19 mouse cellular contexts compared by ENCODE assay signal in the genomic region with DNA sequence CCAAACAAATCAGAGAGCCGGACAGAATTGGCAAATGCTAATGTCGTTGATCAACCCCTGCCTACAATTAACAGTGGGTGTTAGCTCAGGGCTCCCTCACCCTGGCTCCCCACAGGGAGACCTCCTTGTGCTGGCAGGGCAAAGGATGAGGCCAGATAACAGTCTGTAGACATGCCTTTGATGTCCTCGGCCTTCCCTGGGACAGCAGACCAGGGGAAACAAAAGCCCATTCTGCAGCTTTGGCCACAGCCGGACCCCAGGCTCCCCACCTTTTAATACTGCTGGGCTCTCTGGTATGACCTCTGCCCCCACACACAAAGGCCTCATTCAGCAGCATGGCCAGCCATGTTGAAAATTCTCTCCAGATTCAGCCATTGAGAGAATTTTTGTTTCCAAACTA. TPM values are rescaled to one million over a fixed set of nuclear protein-coding genes. Genes with fewer than 3 reads are reported as not detected.
A peak's percentile ranks its signal among the peaks of the same experiment; 100 is the strongest.
DNase-seq lines count a peak whose midpoint lies in the region; ATAC-seq lines count a peak whose summit lies in the region.
"Had no signal": no experiment of that assay in that cellular context is flagged by ENCODE, and none has a peak within 500 bp of the region (broad histone marks: within the 10 kb centered on the region; RNA-seq: fewer than 3 reads in every experiment).

No protein-coding gene starts in this region.

- no peak for ATAC-seq in hindbrain, embryonic 12.5 days (ENCODE audit: low FRiP score)
- ATAC-seq in hindbrain, embryonic 14.5 days (ENCODE audit: low FRiP score): no peak
- no peak for ATAC-seq in limb, embryonic 11.5 days (ENCODE audit: insufficient number of reproducible peaks, low FRiP score, low TSS enrichment, low read depth)
- ATAC-seq: hindbrain, embryonic 16.5 days had no signal

- H3K4me1 ChIP-seq in hindbrain, embryonic 12.5 days: peaks cover 15% of the 10 kb centered on the region
- no peaks in the 10 kb centered on the region for H3K4me1 ChIP-seq in hindbrain, embryonic 14.5 days (replicated peaks; ENCODE audit: control insufficient read depth, insufficient read depth, low read length)
- peaks cover 3% of the 10 kb centered on the region; the same call in 1 of the 2 replicates for H3K4me1 ChIP-seq in limb, embryonic 11.5 days (ENCODE audit: control insufficient read depth, insufficient read depth, low read length)
- H3K4me1 ChIP-seq: embryonic facial prominence, embryonic 15.5 days; limb, embryonic 15.5 days had no signal

- no peak overlapping the region for H3K4me3 ChIP-seq in hindbrain, embryonic 12.5 days
- H3K4me3 ChIP-seq in hindbrain, embryonic 14.5 days (replicated peaks; ENCODE audit: low read length): no peak overlapping the region
- H3K4me3 ChIP-seq in limb, embryonic 11.5 days (ENCODE audit: low read depth, low read length): no peak overlapping the region
- H3K4me3 ChIP-seq: embryonic facial prominence, embryonic 15.5 days; heart, adult 2 months; limb, embryonic 15.5 days had no signal

- no peaks in the 10 kb centered on the region for H3K27me3 ChIP-seq in hindbrain, embryonic 12.5 days
- no peaks in the 10 kb centered on the region for H3K27me3 ChIP-seq in hindbrain, embryonic 14.5 days (ENCODE audit: control insufficient read depth, insufficient read depth, low read length)
- no peaks in the 10 kb centered on the region for H3K27me3 ChIP-seq in limb, embryonic 11.5 days (ENCODE audit: control insufficient read depth, insufficient read depth, low read length)
- H3K27me3 ChIP-seq: embryonic facial prominence, embryonic 15.5 days; limb, embryonic 15.5 days had no signal

- H3K4me2 ChIP-seq in hindbrain, embryonic 12.5 days (replicated peaks): no peak overlapping the region
- no peak overlapping the region for H3K4me2 ChIP-seq in hindbrain, embryonic 14.5 days (replicated peaks)
- H3K4me2 ChIP-seq in limb, embryonic 11.5 days (ENCODE audit: low read depth, severe bottlenecking): no peak overlapping the region
- H3K4me2 ChIP-seq: embryonic facial prominence, embryonic 15.5 days; limb, embryonic 15.5 days had no signal

- peak overlapping the region; percentile 66 for H3K27ac ChIP-seq in hindbrain, embryonic 12.5 days
- H3K27ac ChIP-seq in hindbrain, embryonic 14.5 days: no peak overlapping the region
- no peak overlapping the region for H3K27ac ChIP-seq in limb, embryonic 11.5 days (replicated peaks; ENCODE audit: low read depth, low read length)
- H3K27ac ChIP-seq: embryonic facial prominence, embryonic 15.5 days; heart, adult 2 months; limb, embryonic 15.5 days had no signal

- no peak for DNase-seq in hindbrain, embryonic 14.5 days (ENCODE audit: low spot score)
- peak; percentile 64 for DNase-seq in brain, adult 2 months (ENCODE audit: low read depth, low spot score)
- DNase-seq in embryo, embryonic 10.5 days (ENCODE audit: low spot score): peak; percentile 91
- DNase-seq in limb, embryonic 11.5 days (ENCODE audit: low spot score): peak; percentile 35
- DNase-seq in left cerebral cortex, postnatal 4 days: no peak
- no peak for DNase-seq in left cerebral cortex, postnatal 10 days (ENCODE audit: extremely low spot score in 1 of 2, low spot score in 2 of 2)
- DNase-seq in right cerebral cortex, postnatal 36 days (ENCODE audit: low spot score in 2 of 2): no peak
- DNase-seq: cerebellum, postnatal 14 days; heart, adult 2 months; kidney, adult 2 months; kidney, postnatal 25 days; lung, postnatal 14 days; right cerebral cortex, adult 18-20 months; thymus, adult 18-20 months had no signal

- no peaks in the 10 kb centered on the region for H3K9me3 ChIP-seq in hindbrain, embryonic 12.5 days (replicated peaks)
- no peaks in the 10 kb centered on the region for H3K9me3 ChIP-seq in hindbrain, embryonic 14.5 days (ENCODE audit: control insufficient read depth, low read length)
- no peaks in the 10 kb centered on the region for H3K9me3 ChIP-seq in limb, embryonic 11.5 days (ENCODE audit: control insufficient read depth, low read length)
- H3K9me3 ChIP-seq: embryonic facial prominence, embryonic 15.5 days; limb, embryonic 15.5 days had no signal

- no peak overlapping the region for H3K9ac ChIP-seq in hindbrain, embryonic 12.5 days
- no peak overlapping the region for H3K9ac ChIP-seq in hindbrain, embryonic 14.5 days
- no peak overlapping the region for H3K9ac ChIP-seq in limb, embryonic 11.5 days (ENCODE audit: low read length)
- H3K9ac ChIP-seq: embryonic facial prominence, embryonic 15.5 days; limb, embryonic 15.5 days had no signal

- WGBS in hindbrain, embryonic 12.5 days: 2% methylated on average over 4 of the region's 4 CpGs
- 6% methylated on average over 4 of the region's 4 CpGs for WGBS in hindbrain, embryonic 14.5 days
- WGBS in limb, embryonic 11.5 days: 14% methylated on average over 4 of the region's 4 CpGs

- no peaks in the 10 kb centered on the region for H3K36me3 ChIP-seq in hindbrain, embryonic 12.5 days
- no peaks in the 10 kb centered on the region for H3K36me3 ChIP-seq in hindbrain, embryonic 14.5 days (replicated peaks; ENCODE audit: control insufficient read depth, insufficient read depth)
- no peaks in the 10 kb centered on the region for H3K36me3 ChIP-seq in limb, embryonic 11.5 days (ENCODE audit: control insufficient read depth, insufficient read depth, low read length)
- H3K36me3 ChIP-seq: embryonic facial prominence, embryonic 15.5 days; limb, embryonic 15.5 days had no signal

- intact Hi-C loops in left cerebral cortex, postnatal 4 days (cut with DNase I): no loop called here
- intact Hi-C loops in left cerebral cortex, postnatal 10 days (cut with DNase I): no loop called here

RNA-seq across cellular contexts. Expression of a gene that starts 10.9 kb away (rescaled TPM):
- polyA plus RNA-seq in hindbrain, embryonic 12.5 days (2016; fragmentation: Nextera tagmentation; extraction: Ambion mirVana): 4.5 and 6.5 TPM in 2 replicates
- 0.88 and 1.4 TPM in 2 replicates for polyA plus RNA-seq in hindbrain, embryonic 14.5 days (2014; fragmentation: Nextera tagmentation; extraction: Ambion mirVana)
- 11.4 and 17.9 TPM in 2 replicates for polyA plus RNA-seq in limb, embryonic 11.5 days (2014; fragmentation: Nextera tagmentation; extraction: Ambion mirVana)
- total RNA-seq in left cerebral cortex, postnatal 4 days (2021): under 1 TPM; 0.84 to 0.97 TPM
- total RNA-seq in left cerebral cortex, postnatal 10 days (2021): 1 to 10 TPM in 1 of 2 experiments, under 1 TPM in 1; 0.41 to 1.2 TPM
- total RNA-seq: megakaryocyte-erythroid progenitor cell, adult 5-6 weeks had no signal

RNA-seq across cellular contexts. Expression of a gene that starts 21.0 kb away (rescaled TPM):
- 65.9 and 75.6 TPM in 2 replicates for polyA plus RNA-seq in hindbrain, embryonic 12.5 days (2016; fragmentation: Nextera tagmentation; extraction: Ambion mirVana)
- 32.5 and 36.2 TPM in 2 replicates for polyA plus RNA-seq in hindbrain, embryonic 14.5 days (2014; fragmentation: Nextera tagmentation; extraction: Ambion mirVana)
- polyA plus RNA-seq in limb, embryonic 11.5 days (2014; fragmentation: Nextera tagmentation; extraction: Ambion mirVana): 67.0 and 71.1 TPM in 2 replicates
- 10 to 100 TPM; 19.2 to 21.9 TPM for total RNA-seq in left cerebral cortex, postnatal 4 days (2021)
- total RNA-seq in left cerebral cortex, postnatal 10 days (2021): 10 to 100 TPM; 22.0 to 22.8 TPM

Comparison
In these comparisons a context has a peak if more than half of its experiments do, and no peak if none do; other contexts are left out.
1. DNase-seq: peak in brain, adult 2 months (single experiment), embryo, embryonic 10.5 days (single experiment) and limb, embryonic 11.5 days (single experiment); none in hindbrain, embryonic 14.5 days (single experiment), left cerebral cortex, postnatal 4 days (single experiment), left cerebral cortex, postnatal 10 days (0 of 2) and right cerebral cortex, postnatal 36 days (0 of 2).